Mouse (Mus musculus) myocyte (in vitro differentiated cells): Measurements from ENCODE around the gene Akt1s1.

Experiments
- E2F4 ChIP-seq: IDR thresholded peaks from one replicate; pipeline ENCODE4 v1.6.1; 2011; ENCODE audit warnings: mild to moderate bottlenecking, control low read depth, moderate library complexity; ENCODE audit not compliant: insufficient read depth
- MAX ChIP-seq: IDR thresholded peaks from one replicate; pipeline ENCODE4 v1.6.1; 2011; ENCODE audit warnings: low read depth, mild to moderate bottlenecking, control low read depth
- POLR2A ChIP-seq: IDR thresholded peaks from one replicate; pipeline ENCODE4 v1.6.1; 2011; ENCODE audit warnings: low read depth, mild to moderate bottlenecking, control low read depth, moderate library complexity; ENCODE audit not compliant: insufficient read length

DNA sequence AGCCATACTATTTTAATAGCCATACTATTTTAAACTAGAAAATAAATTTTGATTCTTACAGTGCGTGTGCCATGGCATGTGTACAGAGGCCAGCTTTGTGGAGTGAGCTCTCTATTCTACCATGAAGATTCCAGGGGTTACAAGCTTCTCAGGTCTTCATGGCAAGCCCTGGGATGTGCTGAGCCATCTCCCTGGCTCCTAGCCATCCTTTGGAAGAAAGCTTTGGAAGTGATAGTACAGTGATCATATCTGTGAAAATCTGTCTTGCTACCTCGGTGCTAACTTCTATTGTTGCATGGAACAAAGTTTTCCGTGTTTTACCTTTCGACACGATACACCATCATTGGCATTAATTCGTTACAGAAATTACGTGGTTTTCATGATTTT is 46.4 kb downstream of the Akt1s1 start:
- no peak for TF ChIP-seq POLR2A
- TF ChIP-seq MAX = no peak
- no peak for TF ChIP-seq E2F4
